Mouse (Mus musculus): ENCODE results near the gene Scrn2. TPM values are rescaled to one million over a fixed set of nuclear protein-coding genes. Genes with fewer than 3 reads are reported as not detected.

Gene Scrn2
- total RNA-seq, 1 experiment from 2014 or later = 3.6 TPM

- no peak for ATAC-seq (ENCODE audit: extremely low read depth, insufficient number of reproducible peaks, low FRiP score, poor library complexity, severe bottlenecking)
Observed at GRCm38 (mm10) chr11:97045861-97046260, 16.1 kb downstream of the Scrn2 start.

- ATAC-seq (ENCODE audit: extremely low read depth, insufficient number of reproducible peaks, low FRiP score, poor library complexity, severe bottlenecking) = no peak
Observed at GRCm38 (mm10) chr11:97048090-97048650, 18.4 kb downstream of the Scrn2 start.

GRCm38 (mm10) chr11:97049492-97050085, 19.9 kb downstream of the Scrn2 start:
- no peak for ATAC-seq (ENCODE audit: extremely low read depth, insufficient number of reproducible peaks, low FRiP score, poor library complexity, severe bottlenecking)

GRCm38 (mm10) chr11:97050216-97050943, 20.6 kb downstream of the Scrn2 start, which contains the start of gene Osbpl7:
TSS of gene Osbpl7 (plus strand) at chr11:97050628.
- peak; percentile 47; the same call in 1 of the 2 replicates for ATAC-seq (ENCODE audit: extremely low read depth, insufficient number of reproducible peaks, low FRiP score, poor library complexity, severe bottlenecking)

GRCm38 (mm10) chr11:97050944-97051586, 21.3 kb downstream of the Scrn2 start:
- no peak for ATAC-seq (ENCODE audit: extremely low read depth, insufficient number of reproducible peaks, low FRiP score, poor library complexity, severe bottlenecking)

GRCm38 (mm10) chr11:97052219-97052646, 22.5 kb downstream of the Scrn2 start:
- ATAC-seq (ENCODE audit: extremely low read depth, insufficient number of reproducible peaks, low FRiP score, poor library complexity, severe bottlenecking) = peak; percentile 34

- ATAC-seq (ENCODE audit: extremely low read depth, insufficient number of reproducible peaks, low FRiP score, poor library complexity, severe bottlenecking) = no peak
Observed at GRCm38 (mm10) chr11:97063274-97063920, 33.7 kb downstream of the Scrn2 start.

GRCm38 (mm10) chr11:97063921-97064295, 34.2 kb downstream of the Scrn2 start:
- no peak for ATAC-seq (ENCODE audit: extremely low read depth, insufficient number of reproducible peaks, low FRiP score, poor library complexity, severe bottlenecking)

GRCm38 (mm10) chr11:97065538-97066295, 36.0 kb downstream of the Scrn2 start:
- no peak for ATAC-seq (ENCODE audit: extremely low read depth, insufficient number of reproducible peaks, low FRiP score, poor library complexity, severe bottlenecking)

- no peak for ATAC-seq (ENCODE audit: extremely low read depth, insufficient number of reproducible peaks, low FRiP score, poor library complexity, severe bottlenecking)
Observed at GRCm38 (mm10) chr11:97066656-97067360, 37.1 kb downstream of the Scrn2 start.

- no peak for ATAC-seq (ENCODE audit: extremely low read depth, insufficient number of reproducible peaks, low FRiP score, poor library complexity, severe bottlenecking)
Observed at GRCm38 (mm10) chr11:97069333-97069732, 39.6 kb downstream of the Scrn2 start.

- ATAC-seq (ENCODE audit: extremely low read depth, insufficient number of reproducible peaks, low FRiP score, poor library complexity, severe bottlenecking) = no peak
Observed at GRCm38 (mm10) chr11:97069770-97070169, 40.0 kb downstream of the Scrn2 start.

GRCm38 (mm10) chr11:97071129-97071528, 41.4 kb downstream of the Scrn2 start:
- ATAC-seq (ENCODE audit: extremely low read depth, insufficient number of reproducible peaks, low FRiP score, poor library complexity, severe bottlenecking) = no peak

GRCm38 (mm10) chr11:97072533-97072932, 42.8 kb downstream of the Scrn2 start:
- peak; percentile 48; the same call in 1 of the 2 replicates for ATAC-seq (ENCODE audit: extremely low read depth, insufficient number of reproducible peaks, low FRiP score, poor library complexity, severe bottlenecking)

GRCm38 (mm10) chr11:97074235-97074634, 44.5 kb downstream of the Scrn2 start:
- ATAC-seq (ENCODE audit: extremely low read depth, insufficient number of reproducible peaks, low FRiP score, poor library complexity, severe bottlenecking) = no peak

- no peak for ATAC-seq (ENCODE audit: extremely low read depth, insufficient number of reproducible peaks, low FRiP score, poor library complexity, severe bottlenecking)
Observed at GRCm38 (mm10) chr11:97078751-97079150, 49.0 kb downstream of the Scrn2 start.

- ATAC-seq (ENCODE audit: extremely low read depth, insufficient number of reproducible peaks, low FRiP score, poor library complexity, severe bottlenecking) = no peak
Observed at GRCm38 (mm10) chr11:97080291-97080690, 50.6 kb downstream of the Scrn2 start.

GRCm38 (mm10) chr11:97082977-97083376, 53.2 kb downstream of the Scrn2 start:
- peak; percentile 57; the same call in 1 of the 2 replicates for ATAC-seq (ENCODE audit: extremely low read depth, insufficient number of reproducible peaks, low FRiP score, poor library complexity, severe bottlenecking)

All from neutrophil, adult 5-6 weeks (primary cell).